Mouse (Mus musculus) erythroblast, embryonic 14.5 days (primary cell): ENCODE measurements around the gene Bcr. TPM values are rescaled to one million over a fixed set of nuclear protein-coding genes. Genes with fewer than 3 reads are reported as not detected.

Experiments
- H3K27me3 ChIP-seq: 2 replicates; pipeline ENCODE4 v1.6.1; 2012; ENCODE audit warnings: inconsistent platforms; ENCODE audit not compliant: control insufficient read depth
- H3K36me3 ChIP-seq: 2 replicates; pipeline ENCODE4 v1.6.1; 2012; ENCODE audit warnings: mild to moderate bottlenecking, inconsistent platforms; ENCODE audit not compliant: control insufficient read depth
- H3K4me1 ChIP-seq: 2 replicates; pipeline ENCODE4 v1.6.1; 2012; ENCODE audit warnings: inconsistent platforms; ENCODE audit not compliant: control insufficient read depth
- H3K4me3 ChIP-seq: replicated peaks from 2 replicates; pipeline ENCODE3; 2012; ENCODE audit warnings: moderate library complexity, mild to moderate bottlenecking, inconsistent platforms
- H3K9me3 ChIP-seq: 2 replicates; pipeline ENCODE4 v1.6.1; 2012; ENCODE audit warnings: low read length, inconsistent platforms, mixed read lengths; ENCODE audit not compliant: control insufficient read depth
- GATA1 ChIP-seq: IDR thresholded peaks from 2 replicates; pipeline ENCODE4 v1.6.1; 2012; ENCODE audit warnings: low read length, inconsistent platforms, mixed read lengths
- TAL1 ChIP-seq: IDR thresholded peaks from 3 replicates; pipeline ENCODE4 v1.6.1; 2012; ENCODE audit warnings: low read length, inconsistent platforms, mixed read lengths
- polyA plus RNA-seq: library from polyadenylated mRNA; stranded (reverse); fragments of >175 nt; gene quantifications from 2 replicates; pipeline ENCODE4 v1.2.3, GENCODE M21; 2012

The Bcr gene
- polyA plus RNA-seq, 1 experiment = 0.11 TPM

GRCm38 (mm10) chr10:75176494-75176893, 116.1 kb downstream of the Bcr start:
- Histone ChIP-seq H3K27me3 (no peaks in the 10 kb centered on the region), H3K36me3 (peaks cover 3% of the 10 kb centered on the region; the same call in 1 of the 2 replicates), H3K4me1 (no peaks in the 10 kb centered on the region), H3K9me3 (no peaks in the 10 kb centered on the region), H3K4me3 (no peak overlapping the region)
- no peak for TF ChIP-seq GATA1
- TF ChIP-seq TAL1 = no peak

- TF ChIP-seq TAL1 (no peak), GATA1 (no peak)
- Histone ChIP-seq H3K4me3 (no peak overlapping the region), H3K36me3 (peaks cover 3% of the 10 kb centered on the region; the same call in 1 of the 2 replicates), H3K27me3 (no peaks in the 10 kb centered on the region), H3K9me3 (no peaks in the 10 kb centered on the region), H3K4me1 (no peaks in the 10 kb centered on the region)
Observed at GRCm38 (mm10) chr10:75178911-75179310, 118.5 kb downstream of the Bcr start.

GRCm38 (mm10) chr10:75182151-75182774, 121.9 kb downstream of the Bcr start:
- Histone ChIP-seq H3K4me1 (no peaks in the 10 kb centered on the region), H3K4me3 (no peak overlapping the region), H3K27me3 (no peaks in the 10 kb centered on the region), H3K36me3 (peaks cover 3% of the 10 kb centered on the region; the same call in 1 of the 2 replicates), H3K9me3 (no peaks in the 10 kb centered on the region)
- no peak for TF ChIP-seq GATA1
- TF ChIP-seq TAL1 = no peak

- no peak for TF ChIP-seq TAL1
- H3K27me3 ChIP-seq = no peaks in the 10 kb centered on the region
Observed at GRCm38 (mm10) chr10:75184826-75185225, 124.4 kb downstream of the Bcr start.

GRCm38 (mm10) chr10:75186551-75186950, 126.2 kb downstream of the Bcr start:
- H3K27me3 ChIP-seq = no peaks in the 10 kb centered on the region
- H3K9me3 ChIP-seq = no peaks in the 10 kb centered on the region
- TF ChIP-seq TAL1 (no peak), GATA1 (no peak)
- no peaks in the 10 kb centered on the region for H3K4me1 ChIP-seq
- H3K36me3 ChIP-seq = no peaks in the 10 kb centered on the region; the same call in 1 of the 2 replicates
- H3K4me3 ChIP-seq = no peak overlapping the region

More at GRCm38 (mm10) chr10:75184826-75185225, 124.4 kb downstream of the Bcr start:
- Histone ChIP-seq H3K36me3 (peaks cover 3% of the 10 kb centered on the region; the same call in 1 of the 2 replicates), H3K4me3 (no peak overlapping the region), H3K4me1 (no peaks in the 10 kb centered on the region), H3K9me3 (no peaks in the 10 kb centered on the region)

- no peak for TF ChIP-seq TAL1
- no peak for TF ChIP-seq GATA1
- Histone ChIP-seq H3K27me3 (no peaks in the 10 kb centered on the region), H3K4me1 (no peaks in the 10 kb centered on the region), H3K4me3 (no peak overlapping the region), H3K36me3 (no peaks in the 10 kb centered on the region; the same call in 1 of the 2 replicates), H3K9me3 (no peaks in the 10 kb centered on the region; the same call in 1 of the 2 replicates)
Observed at GRCm38 (mm10) chr10:75187366-75188056, 127.1 kb downstream of the Bcr start.

- no peaks in the 10 kb centered on the region for H3K4me1 ChIP-seq
- no peaks in the 10 kb centered on the region for H3K27me3 ChIP-seq
- no peaks in the 10 kb centered on the region for H3K36me3 ChIP-seq
- peaks cover 3% of the 10 kb centered on the region for H3K9me3 ChIP-seq
- no peak overlapping the region for H3K4me3 ChIP-seq
- TF ChIP-seq GATA1 (no peak), TAL1 (no peak)
Observed at GRCm38 (mm10) chr10:75191647-75192046, 131.3 kb downstream of the Bcr start.

GRCm38 (mm10) chr10:75197817-75198216, 137.4 kb downstream of the Bcr start:
- TF ChIP-seq GATA1 = no peak
- TF ChIP-seq TAL1 = no peak
- Histone ChIP-seq H3K4me1 (no peaks in the 10 kb centered on the region; the same call in 1 of the 2 replicates), H3K27me3 (no peaks in the 10 kb centered on the region), H3K9me3 (peaks cover 3% of the 10 kb centered on the region), H3K36me3 (no peaks in the 10 kb centered on the region), H3K4me3 (no peak overlapping the region)

- Histone ChIP-seq H3K9me3 (no peaks in the 10 kb centered on the region), H3K36me3 (no peaks in the 10 kb centered on the region), H3K4me3 (no peak overlapping the region), H3K4me1 (no peaks in the 10 kb centered on the region; the same call in 1 of the 2 replicates), H3K27me3 (no peaks in the 10 kb centered on the region)
- TF ChIP-seq GATA1 = no peak
Observed at GRCm38 (mm10) chr10:75200733-75201132, 140.3 kb downstream of the Bcr start.
